Mouse (Mus musculus): ENCODE results near the gene Islr.

DNA sequence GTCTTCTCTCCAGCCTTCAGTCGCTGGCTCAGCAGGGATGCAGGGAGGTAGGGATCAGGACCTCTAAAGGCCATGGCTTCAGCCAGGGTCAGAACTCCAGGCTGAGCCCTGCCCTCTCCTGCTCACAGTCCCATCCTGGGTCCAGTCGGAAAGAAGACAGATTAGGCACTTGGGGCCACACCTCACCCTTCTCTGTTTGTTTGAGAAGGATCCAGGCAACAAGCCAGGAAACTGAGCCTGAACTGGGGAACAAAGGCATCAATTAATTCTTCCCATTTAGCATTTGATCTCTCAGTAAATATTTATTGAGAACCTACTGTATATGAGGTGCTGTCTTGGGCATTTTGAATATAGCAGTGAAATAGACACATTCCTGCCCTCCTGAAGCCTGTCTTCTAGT is 85.4 kb downstream of the Islr start, which contains the start of gene Ccdc33:
- TF ChIP-seq CTCF (conservative IDR thresholded peaks at IDR 0.05; ENCODE audit: low read length) (no peak), NANOG (IDR thresholded peaks at IDR 0.05; ENCODE audit: borderline replicate concordance, low read length) (no peak), POU5F1 (IDR thresholded peaks at IDR 0.05; ENCODE audit: borderline replicate concordance, low read length) (no peak)
